Mouse (Mus musculus) C2C12 (cell line): ENCODE results near the gene Pknox1.

ENCODE experiments used
- CEBPB ChIP-seq: IDR thresholded peaks from one replicate; pipeline ENCODE4 v1.6.1; 2011; ENCODE audit warnings: low read depth, mild to moderate bottlenecking, control low read depth, moderate library complexity
- CTCF ChIP-seq: IDR thresholded peaks from one replicate; pipeline ENCODE4 v1.5.1; 2011; ENCODE audit not compliant: control insufficient read depth, insufficient read depth, insufficient read length
- MAX ChIP-seq: IDR thresholded peaks from one replicate; pipeline ENCODE4 v1.6.1; 2011; ENCODE audit warnings: mild to moderate bottlenecking, control low read depth
- MYOD1 ChIP-seq: IDR thresholded peaks from one replicate; pipeline ENCODE4 v1.6.1; 2011; ENCODE audit warnings: low read depth; ENCODE audit not compliant: control insufficient read depth, insufficient read length
- MYOG ChIP-seq: IDR thresholded peaks from one replicate; pipeline ENCODE4 v1.6.1; 2011; ENCODE audit not compliant: control insufficient read depth, insufficient read length; ENCODE audit errors: extremely low read depth
- USF1 ChIP-seq: IDR thresholded peaks from one replicate; pipeline ENCODE4 v1.6.1; 2011; ENCODE audit warnings: low read depth, mild to moderate bottlenecking, control low read depth, moderate library complexity

DNA sequence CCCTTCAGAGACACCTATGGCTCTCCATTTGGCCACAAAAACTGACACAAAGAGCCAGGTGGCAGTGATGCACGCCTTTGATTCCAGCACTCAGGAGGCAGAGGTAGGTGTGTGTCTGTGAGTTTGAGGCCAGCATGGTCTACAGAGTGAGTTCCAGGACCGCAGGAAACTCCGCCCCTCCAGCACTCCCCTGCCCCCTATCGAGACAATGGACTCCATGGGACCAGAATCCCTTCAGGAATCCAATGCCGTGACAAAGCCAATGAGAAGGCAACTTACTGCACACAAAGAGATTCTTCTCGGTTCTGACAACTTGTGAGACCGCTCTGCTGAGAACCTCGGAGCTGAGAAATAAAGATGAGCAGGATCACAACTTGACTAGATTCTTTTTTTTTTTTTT lies 77.8 kb downstream of the Pknox1 start:
- TF ChIP-seq CTCF (no peak), MYOG (no peak), USF1 (no peak), MAX (no peak), MYOD1 (no peak), CEBPB (no peak)
